Mouse (Mus musculus): ENCODE results near the gene Lrpprc.

GRCm38 (mm10) chr17:84731361-84731760 lies 59.2 kb downstream of the Lrpprc start:
- TF ChIP-seq CTCF (IDR thresholded peaks at IDR 0.05) (no peak), EP300 (IDR thresholded peaks at IDR 0.05) (no peak)
